Mouse (Mus musculus) embryo, embryonic 11.5 days (tissue): Measurements from ENCODE around the gene Wdr4.

Experiments used
- DNase-seq: peaks from one replicate; pipeline ENCODE4 v3.0.0-alpha.2; 2012; ENCODE audit warnings: low read depth, low spot score

Gene Wdr4

GRCm38 (mm10) chr17:31447766-31448165 lies 72.0 kb downstream of the Wdr4 start:
- no peak for DNase-seq

- no peak for DNase-seq
Observed at GRCm38 (mm10) chr17:31445061-31445731, 74.6 kb downstream of the Wdr4 start.
